Mouse (Mus musculus): ENCODE results near the gene Gm20388. TPM values are rescaled to one million over a fixed set of nuclear protein-coding genes. Genes with fewer than 3 reads are reported as not detected.

Gene Gm20388
- total RNA-seq, 1 experiment: 27.0 TPM

DNA sequence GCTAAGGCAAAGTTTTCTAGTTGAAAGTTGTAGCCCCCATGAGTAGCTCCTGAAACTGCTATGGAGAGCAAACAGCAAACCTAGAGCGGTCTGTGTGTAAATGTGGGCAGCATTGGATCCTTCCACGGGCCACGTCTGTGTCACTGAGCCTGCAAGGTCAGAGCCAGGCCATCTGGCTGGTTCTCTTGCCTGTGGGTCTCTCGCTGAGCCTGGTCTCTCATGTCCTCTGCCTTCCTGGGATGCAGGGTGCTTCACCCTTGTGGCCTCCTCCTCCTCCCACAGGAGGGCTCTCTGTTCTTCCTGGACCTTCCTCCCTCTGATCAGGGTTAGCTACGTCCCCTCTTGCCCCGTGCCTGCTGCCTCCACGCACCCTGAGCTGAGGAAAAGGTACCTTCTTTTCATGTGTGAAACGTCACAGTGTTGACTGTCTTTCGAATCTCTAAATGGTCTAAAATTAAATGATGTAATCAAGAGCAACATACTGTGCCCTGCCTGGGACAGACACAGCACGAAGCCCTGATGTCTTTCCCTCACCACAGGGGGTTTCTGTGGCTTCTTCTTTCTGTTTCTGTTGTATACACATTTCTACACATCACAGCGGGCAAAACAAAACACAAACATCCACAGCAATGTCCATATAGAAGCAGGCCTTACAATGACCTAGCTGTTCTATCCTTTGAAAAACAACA, 4373.1 kb downstream of the Gm20388 start:
- peaks cover 6 to 35% of the 10 kb centered on the region in 2 experiments; a peak in 2 of 4 replicates for H3K4me1 ChIP-seq (ENCODE audit: control insufficient read depth in 2 of 2, insufficient read depth in 2 of 2, low read length in 2 of 2, poor library complexity in 1 of 2)
- no peak for TF ChIP-seq CHD2 (IDR thresholded peaks at IDR 0.05; ENCODE audit: low read depth, low read length)
- TF ChIP-seq HCFC1 (IDR thresholded peaks at IDR 0.05; ENCODE audit: borderline replicate concordance, insufficient read depth, low read length): no peak
- TF ChIP-seq ZNF384 (IDR thresholded peaks at IDR 0.05; ENCODE audit: low read depth, low read length): no peak
- TF ChIP-seq ZC3H11A (IDR thresholded peaks at IDR 0.05; ENCODE audit: borderline replicate concordance, low read depth, low read length): no peak
- TF ChIP-seq MAFK (IDR thresholded peaks at IDR 0.05; ENCODE audit: insufficient read depth, low read depth, low read length): no peak

DNA sequence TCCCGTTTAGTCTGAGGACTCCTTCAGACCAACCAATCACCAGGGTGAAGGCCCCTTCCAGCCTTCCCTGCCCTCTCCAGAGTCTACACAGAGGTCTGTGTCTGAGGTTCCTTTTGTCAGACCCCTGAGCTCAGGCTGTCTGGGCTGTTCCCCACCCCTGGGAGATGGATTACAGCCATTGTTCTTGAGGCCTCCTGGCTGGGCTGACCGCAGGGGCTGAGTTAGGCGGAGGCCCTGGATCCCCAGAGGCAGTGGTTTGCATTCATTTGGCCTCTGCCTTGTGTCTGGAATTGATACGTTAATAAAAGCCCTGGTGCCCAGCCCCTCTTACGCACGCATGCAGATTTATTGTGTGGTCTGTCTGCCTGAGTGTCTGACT, 4373.7 kb downstream of the Gm20388 start:
- Histone ChIP-seq H3K27ac (ENCODE audit: insufficient read depth, low read depth, low read length, poor library complexity, severe bottlenecking) (no peak overlapping the region), H3K4me3 (ENCODE audit: insufficient read depth in 1 of 2, low read depth in 1 of 2, low read length in 2 of 2, poor library complexity in 1 of 2, severe bottlenecking in 1 of 2) (no peak overlapping the region), H3K4me1 (ENCODE audit: control insufficient read depth in 2 of 2, insufficient read depth in 2 of 2, low read length in 2 of 2, poor library complexity in 1 of 2) (peaks cover 6 to 35% of the 10 kb centered on the region in 2 experiments; a peak in 2 of 4 replicates), H3K36me3 (ENCODE audit: control insufficient read depth, insufficient read depth, low read length, poor library complexity, severe bottlenecking) (no peaks in the 10 kb centered on the region), H3K9ac (ENCODE audit: insufficient read depth, low read depth, low read length, poor library complexity, severe bottlenecking) (no peak overlapping the region), H3K9me3 (ENCODE audit: control insufficient read depth, insufficient read depth, low read depth, low read length) (no peaks in the 10 kb centered on the region)
- DNase-seq (ENCODE audit: low read depth, low spot score): no peak
- in situ Hi-C loops (cut with MboI; ENCODE audit: low sequenced_read_pairs in 2 of 2, unreplicated experiment in 2 of 2): no loop called here
- TF ChIP-seq CHD2 (IDR thresholded peaks at IDR 0.05; ENCODE audit: low read depth, low read length) (no peak), HCFC1 (IDR thresholded peaks at IDR 0.05; ENCODE audit: borderline replicate concordance, insufficient read depth, low read length) (no peak), ZC3H11A (IDR thresholded peaks at IDR 0.05; ENCODE audit: borderline replicate concordance, low read depth, low read length) (no peak), ZNF384 (IDR thresholded peaks at IDR 0.05; ENCODE audit: low read depth, low read length) (no peak), MAFK (IDR thresholded peaks at IDR 0.05; ENCODE audit: insufficient read depth, low read depth, low read length) (no peak)

More for the DNA sequence above, 4373.1 kb downstream of the Gm20388 start:
- no peaks in the 10 kb centered on the region for H3K9me3 ChIP-seq (ENCODE audit: control insufficient read depth, insufficient read depth, low read depth, low read length)
- no peaks in the 10 kb centered on the region for H3K36me3 ChIP-seq (ENCODE audit: control insufficient read depth, insufficient read depth, low read length, poor library complexity, severe bottlenecking)
- DNase-seq (ENCODE audit: low read depth, low spot score): peak; percentile 22
- peak overlapping the region; percentile 36; the same call in 1 of the 2 replicates for H3K27ac ChIP-seq (ENCODE audit: insufficient read depth, low read depth, low read length, poor library complexity, severe bottlenecking)
- H3K4me3 ChIP-seq (ENCODE audit: insufficient read depth in 1 of 2, low read depth in 1 of 2, low read length in 2 of 2, poor library complexity in 1 of 2, severe bottlenecking in 1 of 2): no peak overlapping the region
- in situ Hi-C loops (cut with MboI; ENCODE audit: low sequenced_read_pairs in 2 of 2, unreplicated experiment in 2 of 2): no loop called here
- H3K9ac ChIP-seq (ENCODE audit: insufficient read depth, low read depth, low read length, poor library complexity, severe bottlenecking): no peak overlapping the region

GRCm38 (mm10) chr8:124284984-124285576, 4374.4 kb downstream of the Gm20388 start:
- TF ChIP-seq MAFK (IDR thresholded peaks at IDR 0.05; ENCODE audit: insufficient read depth, low read depth, low read length): no peak
- no peak for TF ChIP-seq ZC3H11A (IDR thresholded peaks at IDR 0.05; ENCODE audit: borderline replicate concordance, low read depth, low read length)
- no peak for TF ChIP-seq HCFC1 (IDR thresholded peaks at IDR 0.05; ENCODE audit: borderline replicate concordance, insufficient read depth, low read length)
- H3K27ac ChIP-seq (ENCODE audit: insufficient read depth, low read depth, low read length, poor library complexity, severe bottlenecking): no peak overlapping the region
- no peaks in the 10 kb centered on the region for H3K36me3 ChIP-seq (ENCODE audit: control insufficient read depth, insufficient read depth, low read length, poor library complexity, severe bottlenecking)
- in situ Hi-C loops (cut with MboI; ENCODE audit: low sequenced_read_pairs in 2 of 2, unreplicated experiment in 2 of 2): no loop called here
- peaks cover 6 to 35% of the 10 kb centered on the region in 2 experiments; a peak in 2 of 4 replicates for H3K4me1 ChIP-seq (ENCODE audit: control insufficient read depth in 2 of 2, insufficient read depth in 2 of 2, low read length in 2 of 2, poor library complexity in 1 of 2)
- DNase-seq (ENCODE audit: low read depth, low spot score): no peak
- H3K9ac ChIP-seq (ENCODE audit: insufficient read depth, low read depth, low read length, poor library complexity, severe bottlenecking): no peak overlapping the region
- H3K4me3 ChIP-seq (ENCODE audit: insufficient read depth in 1 of 2, low read depth in 1 of 2, low read length in 2 of 2, poor library complexity in 1 of 2, severe bottlenecking in 1 of 2): no peak overlapping the region
- H3K9me3 ChIP-seq (ENCODE audit: control insufficient read depth, insufficient read depth, low read depth, low read length): no peaks in the 10 kb centered on the region

GRCm38 (mm10) chr8:124286461-124287124, 4376.0 kb downstream of the Gm20388 start:
- no peaks in the 10 kb centered on the region for H3K9me3 ChIP-seq (ENCODE audit: control insufficient read depth, insufficient read depth, low read depth, low read length)
- no peak for DNase-seq (ENCODE audit: low read depth, low spot score)
- H3K4me1 ChIP-seq (ENCODE audit: control insufficient read depth in 2 of 2, insufficient read depth in 2 of 2, low read length in 2 of 2, poor library complexity in 1 of 2): peaks cover 6 to 35% of the 10 kb centered on the region in 2 experiments; a peak in 2 of 4 replicates
- no peak overlapping the region for H3K27ac ChIP-seq (ENCODE audit: insufficient read depth, low read depth, low read length, poor library complexity, severe bottlenecking)
- no peak for TF ChIP-seq MAFK (IDR thresholded peaks at IDR 0.05; ENCODE audit: insufficient read depth, low read depth, low read length)
- TF ChIP-seq ZNF384 (IDR thresholded peaks at IDR 0.05; ENCODE audit: low read depth, low read length): no peak
- no peak for TF ChIP-seq HCFC1 (IDR thresholded peaks at IDR 0.05; ENCODE audit: borderline replicate concordance, insufficient read depth, low read length)
- TF ChIP-seq CHD2 (IDR thresholded peaks at IDR 0.05; ENCODE audit: low read depth, low read length): no peak
- no peak for TF ChIP-seq ZC3H11A (IDR thresholded peaks at IDR 0.05; ENCODE audit: borderline replicate concordance, low read depth, low read length)
- H3K36me3 ChIP-seq (ENCODE audit: control insufficient read depth, insufficient read depth, low read length, poor library complexity, severe bottlenecking): peaks cover 4% of the 10 kb centered on the region; the same call in 1 of the 2 replicates
- H3K4me3 ChIP-seq (ENCODE audit: insufficient read depth in 1 of 2, low read depth in 1 of 2, low read length in 2 of 2, poor library complexity in 1 of 2, severe bottlenecking in 1 of 2): no peak overlapping the region
- in situ Hi-C loops (cut with MboI; ENCODE audit: low sequenced_read_pairs in 2 of 2, unreplicated experiment in 2 of 2): no loop called here
- H3K9ac ChIP-seq (ENCODE audit: insufficient read depth, low read depth, low read length, poor library complexity, severe bottlenecking): no peak overlapping the region
